Mouse (Mus musculus): ENCODE results near the gene Polr2j. TPM values are rescaled to one million over a fixed set of nuclear protein-coding genes. Genes with fewer than 3 reads are reported as not detected.

Gene Polr2j
- total and polyA plus RNA-seq, 3 experiments: 76.8 to 192 (median 163) TPM

DNA sequence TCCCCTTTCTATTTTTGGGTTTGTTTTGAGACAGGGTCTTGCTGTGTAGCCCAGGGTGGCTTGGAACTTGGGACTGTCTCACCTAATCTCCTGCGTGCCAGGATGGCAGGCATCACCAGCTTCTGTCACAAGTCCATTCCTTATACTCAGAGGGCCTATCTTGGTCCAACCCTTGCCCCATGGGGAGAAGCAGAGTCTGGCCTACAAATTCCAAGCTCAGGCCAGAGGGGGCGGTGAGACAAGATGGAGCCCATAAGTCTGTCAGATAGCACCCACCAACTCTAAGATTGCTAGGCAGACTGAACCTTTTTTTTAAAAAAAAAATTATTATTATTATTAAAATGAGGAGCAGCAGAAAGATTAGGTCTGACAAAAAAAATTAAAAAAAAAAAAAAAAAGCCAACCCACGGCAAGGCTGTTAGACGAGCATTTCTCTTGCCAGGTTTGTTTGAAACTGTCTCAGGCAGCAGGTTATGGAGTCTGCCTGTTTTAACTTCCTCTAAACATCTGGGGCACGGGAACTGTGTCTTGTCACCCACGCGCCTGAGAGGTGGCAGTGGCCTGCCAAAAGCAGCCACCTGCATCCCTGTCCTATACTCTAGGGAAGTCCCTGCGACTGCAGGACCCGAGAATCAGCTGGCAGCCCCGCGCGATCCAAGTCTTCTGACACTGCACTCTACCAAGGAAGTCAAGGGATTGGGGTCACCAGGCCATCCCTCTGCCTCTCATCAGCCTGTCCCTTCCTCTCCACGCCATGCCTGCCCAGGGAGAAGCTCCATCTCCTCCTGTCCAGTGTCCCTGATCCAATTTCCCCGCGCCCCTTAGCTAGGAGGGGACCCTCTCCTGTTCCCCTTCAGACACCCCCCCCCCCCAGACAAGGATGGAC is 53.4 kb downstream of the Polr2j start:
- ATAC-seq (ENCODE audit: extremely low read depth, insufficient number of reproducible peaks, low FRiP score, poor library complexity, severe bottlenecking): peak; percentile 11; the same call in 1 of the 2 replicates

DNA sequence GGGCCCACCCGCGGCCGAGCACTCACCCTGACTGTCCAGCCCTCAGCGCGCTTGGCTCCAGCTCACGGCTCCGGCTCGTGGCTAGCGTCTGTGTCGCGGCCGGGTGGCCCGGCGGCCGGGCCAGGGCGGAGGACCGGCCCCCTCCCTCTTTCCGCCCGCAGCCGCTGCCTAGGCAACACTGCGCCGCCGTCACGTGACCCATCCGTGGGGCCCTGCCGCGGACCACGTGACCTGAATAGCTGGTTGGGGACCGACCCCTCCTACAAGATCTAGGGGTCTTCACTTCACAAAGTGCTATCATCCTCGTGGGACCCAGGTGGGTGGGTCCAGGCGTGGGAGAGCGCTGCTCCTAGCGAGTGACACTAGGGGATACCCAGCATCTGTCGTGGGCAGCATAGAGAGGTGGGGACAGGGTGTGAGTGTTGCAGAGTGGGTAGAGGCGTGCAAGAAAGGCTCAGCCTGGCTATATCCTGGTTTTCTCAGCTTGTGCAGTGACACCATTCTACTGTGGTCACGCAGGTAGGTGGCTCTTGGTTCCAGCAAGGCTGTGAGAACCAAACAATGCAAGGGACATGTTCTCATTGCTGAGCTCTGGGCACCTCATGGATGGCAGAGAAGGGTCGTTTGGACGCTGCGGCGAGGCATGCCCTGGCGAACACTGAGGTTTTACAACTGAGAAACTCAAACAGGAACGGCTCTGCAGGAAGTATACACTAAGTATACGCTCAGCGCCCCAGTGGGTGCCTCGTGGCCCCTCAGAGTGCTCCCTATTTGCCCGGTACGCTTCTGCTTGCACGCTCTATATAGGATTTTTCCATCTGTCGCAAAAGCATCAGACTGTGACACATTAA is 54.3 kb downstream of the Polr2j start, which contains the start of gene Orai2:
Orai2 (minus strand) TSS at position 202 of the 851 bp plus-strand sequence.
- DNase-seq (ENCODE audit: low spot score): peak; percentile 85
- TF ChIP-seq CTCF (IDR thresholded peaks at IDR 0.05; ENCODE audit: low read depth, low read length): no peak
- no peak for TF ChIP-seq POLR2AphosphoS5 (IDR thresholded peaks at IDR 0.05; ENCODE audit: insufficient replicate concordance, low read depth, low read length)
- no peak for TF ChIP-seq GATA2 (IDR thresholded peaks at IDR 0.05; ENCODE audit: borderline replicate concordance, low read depth, low read length)
- TF ChIP-seq GATA1 (IDR thresholded peaks at IDR 0.05; ENCODE audit: borderline replicate concordance, low read length): no peak
- TF ChIP-seq TAL1 (conservative IDR thresholded peaks at IDR 0.05; ENCODE audit: low read depth, low read length): no peak

More for the DNA sequence above, 53.4 kb downstream of the Polr2j start:
- Histone ChIP-seq H3K36me3 (replicated peaks) (peaks cover 50% of the 10 kb centered on the region), H3K4me3 (ENCODE audit: low read depth, low read length) (peak overlapping the region; percentile 82), H3K4me1 (ENCODE audit: insufficient read depth, low read depth, low read length) (peaks cover 71% of the 10 kb centered on the region), H3K9me3 (replicated peaks) (peaks cover 7% of the 10 kb centered on the region), H3K27me3 (ENCODE audit: insufficient read depth, low read length) (no peaks in the 10 kb centered on the region)
- peak; percentile 76 for DNase-seq (ENCODE audit: low spot score)
- TF ChIP-seq POLR2AphosphoS5 (IDR thresholded peaks at IDR 0.05; ENCODE audit: insufficient replicate concordance, low read depth, low read length) (no peak), TAL1 (conservative IDR thresholded peaks at IDR 0.05; ENCODE audit: low read depth, low read length) (no peak), CTCF (IDR thresholded peaks at IDR 0.05; ENCODE audit: low read depth, low read length) (no peak), GATA1 (IDR thresholded peaks at IDR 0.05; ENCODE audit: borderline replicate concordance, low read length) (no peak), GATA2 (IDR thresholded peaks at IDR 0.05; ENCODE audit: borderline replicate concordance, low read depth, low read length) (no peak)

DNA sequence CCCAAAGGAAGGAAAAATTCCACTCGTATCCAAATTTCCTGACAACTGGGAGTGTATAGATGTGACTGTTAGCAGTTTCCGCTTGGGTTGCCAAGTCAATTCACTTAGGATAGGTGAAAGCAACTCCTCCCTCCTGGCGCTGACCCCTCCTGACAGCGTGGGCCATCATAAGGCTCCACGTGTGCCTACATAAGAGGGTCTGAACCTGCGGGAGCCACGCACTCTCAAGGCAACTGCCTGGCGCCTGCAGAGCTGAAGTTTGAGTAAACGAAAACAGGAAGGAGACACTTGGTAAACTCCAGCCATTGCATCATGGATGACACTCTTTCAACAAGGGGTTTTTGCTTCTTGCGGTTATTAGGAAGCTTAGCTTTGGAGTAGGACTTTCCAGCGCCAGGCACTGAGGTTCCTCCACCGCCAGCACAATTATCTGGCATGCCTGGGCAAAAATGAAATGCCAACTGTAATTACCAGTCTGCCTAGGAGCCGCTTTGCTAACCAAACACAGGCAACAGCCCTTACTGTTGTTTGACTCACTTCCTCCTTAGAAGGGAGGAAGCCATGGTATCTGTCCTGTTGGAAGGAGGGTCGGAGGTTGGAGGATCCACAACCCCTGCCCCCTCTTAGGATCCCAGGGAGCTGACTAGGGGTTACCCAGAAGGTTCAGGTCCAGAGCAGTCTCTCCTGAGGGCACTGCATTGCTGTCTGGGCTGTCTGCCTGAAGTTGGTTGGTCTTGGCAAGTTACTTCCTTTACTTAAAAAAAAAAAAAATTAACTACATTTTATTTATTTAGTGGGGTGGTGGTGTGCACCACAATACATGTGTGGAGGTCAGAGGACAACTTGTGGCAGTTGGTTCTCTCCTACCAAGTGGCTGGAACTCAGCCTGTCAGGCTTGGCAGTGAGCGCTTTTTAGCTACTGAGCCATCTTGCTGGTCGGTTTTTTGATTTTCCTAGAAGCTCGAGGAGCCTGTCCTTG is 55.2 kb downstream of the Polr2j start:
- no peaks in the 10 kb centered on the region for H3K27me3 ChIP-seq (ENCODE audit: insufficient read depth, low read length)
- H3K9me3 ChIP-seq (replicated peaks): peaks cover 7% of the 10 kb centered on the region
- ATAC-seq (ENCODE audit: extremely low read depth, insufficient number of reproducible peaks, low FRiP score, poor library complexity, severe bottlenecking): peak; percentile 28; the same call in 1 of the 2 replicates
- peaks cover 56% of the 10 kb centered on the region for H3K4me1 ChIP-seq (ENCODE audit: insufficient read depth, low read depth, low read length)
- no peak for DNase-seq (ENCODE audit: low spot score)
- H3K36me3 ChIP-seq (replicated peaks): peaks cover 35% of the 10 kb centered on the region
- peak overlapping the region; percentile 82; the same call in 1 of the 2 replicates for H3K4me3 ChIP-seq (ENCODE audit: low read depth, low read length)
- TF ChIP-seq GATA1 (IDR thresholded peaks at IDR 0.05; ENCODE audit: borderline replicate concordance, low read length) (no peak), POLR2AphosphoS5 (IDR thresholded peaks at IDR 0.05; ENCODE audit: insufficient replicate concordance, low read depth, low read length) (no peak), CTCF (IDR thresholded peaks at IDR 0.05; ENCODE audit: low read depth, low read length) (no peak), TAL1 (conservative IDR thresholded peaks at IDR 0.05; ENCODE audit: low read depth, low read length) (no peak), GATA2 (IDR thresholded peaks at IDR 0.05; ENCODE audit: borderline replicate concordance, low read depth, low read length) (no peak)

More for the DNA sequence above, 54.3 kb downstream of the Polr2j start, which contains the start of gene Orai2:
- H3K4me3 ChIP-seq (ENCODE audit: low read depth, low read length): peak within 1 kb of the TSS; percentile 82
- H3K36me3 ChIP-seq (replicated peaks): peaks cover 44% of the 10 kb centered on the region
- peaks cover 63% of the 10 kb centered on the region for H3K4me1 ChIP-seq (ENCODE audit: insufficient read depth, low read depth, low read length)
- H3K9me3 ChIP-seq (replicated peaks): peaks cover 7% of the 10 kb centered on the region
- H3K27me3 ChIP-seq (ENCODE audit: insufficient read depth, low read length): no peaks in the 10 kb centered on the region
- peak; percentile 46 for ATAC-seq (ENCODE audit: extremely low read depth, insufficient number of reproducible peaks, low FRiP score, poor library complexity, severe bottlenecking)

Other genes with a start within 250 kb of the Polr2j start
- gene Hspb1, start 228.7 kb upstream of the Polr2j start, total RNA-seq (2014; fragmentation: Nextera tagmentation): not detected in 2 replicates
- 0.12 TPM in 1 of 2 replicates, not detected in the other for gene Hspb1, start 228.7 kb upstream of the Polr2j start, total RNA-seq (2017)
- gene Hspb1, start 228.7 kb upstream of the Polr2j start, polyA plus RNA-seq (2012): not detected in 2 replicates
- gene Ywhag, start 182.0 kb upstream of the Polr2j start, total RNA-seq (2014; fragmentation: Nextera tagmentation): 168 and 200 TPM in 2 replicates
- gene Ywhag, start 182.0 kb upstream of the Polr2j start, total RNA-seq (2017): 73.5 and 99.8 TPM in 2 replicates
- 246 and 281 TPM in 2 replicates for gene Ywhag, start 182.0 kb upstream of the Polr2j start, polyA plus RNA-seq (2012)
- 9.1 and 16.4 TPM in 2 replicates for gene Ssc4d, start 142.1 kb upstream of the Polr2j start, total RNA-seq (2014; fragmentation: Nextera tagmentation)
- 3.2 and 5.5 TPM in 2 replicates for gene Ssc4d, start 142.1 kb upstream of the Polr2j start, total RNA-seq (2017)
- gene Ssc4d, start 142.1 kb upstream of the Polr2j start, polyA plus RNA-seq (2012): 1.1 and 1.5 TPM in 2 replicates
- gene Zp3, start 136.5 kb upstream of the Polr2j start, total RNA-seq (2014; fragmentation: Nextera tagmentation): not detected in 2 replicates
- gene Zp3, start 136.5 kb upstream of the Polr2j start, total RNA-seq (2017): not detected in 2 replicates
- not detected in 2 replicates for gene Zp3, start 136.5 kb upstream of the Polr2j start, polyA plus RNA-seq (2012)
- gene Dtx2, start 121.8 kb upstream of the Polr2j start, total RNA-seq (2014; fragmentation: Nextera tagmentation): 18.4 and 25.6 TPM in 2 replicates
- gene Dtx2, start 121.8 kb upstream of the Polr2j start, total RNA-seq (2017): 5.1 and 7.1 TPM in 2 replicates
- gene Dtx2, start 121.8 kb upstream of the Polr2j start, polyA plus RNA-seq (2012): 23.7 and 25.2 TPM in 2 replicates
- gene Upk3b, start 78.1 kb upstream of the Polr2j start, total RNA-seq (2014; fragmentation: Nextera tagmentation): not detected in 2 replicates
- 0.05 and 0.06 TPM in 2 replicates for gene Upk3b, start 78.1 kb upstream of the Polr2j start, total RNA-seq (2017)
- 0.03 TPM in 1 of 2 replicates, not detected in the other for gene Upk3b, start 78.1 kb upstream of the Polr2j start, polyA plus RNA-seq (2012)
- gene Upk3bl, start 62.1 kb upstream of the Polr2j start, total RNA-seq (2014; fragmentation: Nextera tagmentation): not detected in 2 replicates
- gene Upk3bl, start 62.1 kb upstream of the Polr2j start, total RNA-seq (2017): not detected in 2 replicates
- gene Upk3bl, start 62.1 kb upstream of the Polr2j start, polyA plus RNA-seq (2012): not detected in 2 replicates
- 0.29 TPM in 1 of 2 replicates, not detected in the other for gene Rasa4, start 32.7 kb upstream of the Polr2j start, total RNA-seq (2014; fragmentation: Nextera tagmentation)
- gene Rasa4, start 32.7 kb upstream of the Polr2j start, total RNA-seq (2017): 0.38 and 0.81 TPM in 2 replicates
- 0.11 and 0.18 TPM in 2 replicates for gene Rasa4, start 32.7 kb upstream of the Polr2j start, polyA plus RNA-seq (2012)
- gene Lrwd1, start 19.4 kb downstream of the Polr2j start, total RNA-seq (2014; fragmentation: Nextera tagmentation): 16.6 and 16.9 TPM in 2 replicates
- 43.3 and 51.8 TPM in 2 replicates for gene Lrwd1, start 19.4 kb downstream of the Polr2j start, total RNA-seq (2017)
- gene Lrwd1, start 19.4 kb downstream of the Polr2j start, polyA plus RNA-seq (2012): 92.6 and 112 TPM in 2 replicates
- gene Alkbh4, start 19.5 kb downstream of the Polr2j start, total RNA-seq (2014; fragmentation: Nextera tagmentation): 21.9 and 24.5 TPM in 2 replicates
- gene Alkbh4, start 19.5 kb downstream of the Polr2j start, total RNA-seq (2017): 12.4 and 16.4 TPM in 2 replicates
- 36.8 and 38.6 TPM in 2 replicates for gene Alkbh4, start 19.5 kb downstream of the Polr2j start, polyA plus RNA-seq (2012)
- gene Orai2, start 54.1 kb downstream of the Polr2j start, total RNA-seq (2014; fragmentation: Nextera tagmentation): 53.1 and 56.3 TPM in 2 replicates
- 43.4 and 43.8 TPM in 2 replicates for gene Orai2, start 54.1 kb downstream of the Polr2j start, total RNA-seq (2017)
- 50.2 and 53.8 TPM in 2 replicates for gene Orai2, start 54.1 kb downstream of the Polr2j start, polyA plus RNA-seq (2012)
- 12.8 and 13.1 TPM in 2 replicates for gene Prkrip1, start 82.3 kb downstream of the Polr2j start, total RNA-seq (2014; fragmentation: Nextera tagmentation)
- gene Prkrip1, start 82.3 kb downstream of the Polr2j start, total RNA-seq (2017): 47.5 and 55.5 TPM in 2 replicates
- gene Prkrip1, start 82.3 kb downstream of the Polr2j start, polyA plus RNA-seq (2012): 52.3 and 64.5 TPM in 2 replicates
- not detected in 2 replicates for gene Sh2b2, start 129.9 kb downstream of the Polr2j start, total RNA-seq (2014; fragmentation: Nextera tagmentation)
- gene Sh2b2, start 129.9 kb downstream of the Polr2j start, total RNA-seq (2017): 0.27 TPM in 1 of 2 replicates, not detected in the other
- not detected in 2 replicates for gene Sh2b2, start 129.9 kb downstream of the Polr2j start, polyA plus RNA-seq (2012)